Mouse (Mus musculus): ENCODE data around the gene Zan. TPM values are rescaled to one million over a fixed set of nuclear protein-coding genes. Genes with fewer than 3 reads are reported as not detected.

The Zan gene
- polyA plus RNA-seq, 1 experiment = 0.02 TPM

- WGBS = 27% methylated on average over 11 of the region's 11 CpGs
- no peaks in the 10 kb centered on the region for H3K27me3 ChIP-seq (ENCODE audit: control insufficient read depth, insufficient read depth, low read length)
- H3K36me3 ChIP-seq (ENCODE audit: control insufficient read depth, insufficient read depth, low read length) = no peaks in the 10 kb centered on the region
- H3K4me3 ChIP-seq (ENCODE audit: extremely low read depth, insufficient read depth, insufficient read length) = no peak overlapping the region
- H3K4me1 ChIP-seq (ENCODE audit: control insufficient read depth, insufficient read depth, insufficient read length) = no peaks in the 10 kb centered on the region
- no peak for DNase-seq (ENCODE audit: low read depth in 1 of 2, low spot score in 2 of 2)
- H3K27ac ChIP-seq (ENCODE audit: insufficient read depth, low read length) = no peak overlapping the region
- TF ChIP-seq POLR2A (IDR thresholded peaks at IDR 0.05; ENCODE audit: low read depth, low read length) (no peak), CTCF (IDR thresholded peaks at IDR 0.05; ENCODE audit: extremely low read depth, insufficient read depth, insufficient read length, insufficient replicate concordance) (no peak)
Measured at GRCm38 (mm10) chr5:137377176-137377575, 99.7 kb downstream of the Zan start.

- no peak for DNase-seq (ENCODE audit: low read depth in 1 of 2, low spot score in 2 of 2)
- 75% methylated on average over 9 of the region's 9 CpGs for WGBS
- no peak for TF ChIP-seq POLR2A (IDR thresholded peaks at IDR 0.05; ENCODE audit: low read depth, low read length)
- TF ChIP-seq CTCF (IDR thresholded peaks at IDR 0.05; ENCODE audit: extremely low read depth, insufficient read depth, insufficient read length, insufficient replicate concordance) = no peak
- Histone ChIP-seq H3K27me3 (ENCODE audit: control insufficient read depth, insufficient read depth, low read length) (no peaks in the 10 kb centered on the region), H3K27ac (ENCODE audit: insufficient read depth, low read length) (no peak overlapping the region), H3K36me3 (ENCODE audit: control insufficient read depth, insufficient read depth, low read length) (no peaks in the 10 kb centered on the region), H3K4me1 (ENCODE audit: control insufficient read depth, insufficient read depth, insufficient read length) (no peaks in the 10 kb centered on the region), H3K4me3 (ENCODE audit: extremely low read depth, insufficient read depth, insufficient read length) (no peak overlapping the region)
Measured at GRCm38 (mm10) chr5:137376722-137377121, 100.1 kb downstream of the Zan start.

DNA sequence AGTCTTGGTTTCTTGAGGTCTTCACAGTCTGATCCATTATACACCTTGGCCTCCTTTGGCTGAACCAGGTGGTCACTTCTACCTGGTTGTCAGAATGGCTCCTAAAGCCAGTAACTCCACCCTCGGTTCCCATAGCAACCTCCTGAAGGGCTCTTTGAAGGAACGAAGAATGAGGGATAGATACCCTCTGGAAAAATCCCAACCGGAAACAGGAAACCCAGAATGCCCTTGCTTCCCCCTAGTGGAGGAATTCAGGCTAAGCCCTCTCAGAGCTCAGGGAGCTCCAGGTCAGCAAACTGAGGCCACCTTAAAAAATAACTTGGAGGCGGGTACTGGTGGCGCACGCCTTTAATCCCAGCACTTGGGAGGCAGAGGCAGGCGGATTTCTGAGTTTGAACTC is 100.7 kb downstream of the Zan start:
- Histone ChIP-seq H3K36me3 (ENCODE audit: control insufficient read depth, insufficient read depth, low read length) (no peaks in the 10 kb centered on the region), H3K27ac (ENCODE audit: insufficient read depth, low read length) (no peak overlapping the region), H3K27me3 (ENCODE audit: control insufficient read depth, insufficient read depth, low read length) (no peaks in the 10 kb centered on the region), H3K4me1 (ENCODE audit: control insufficient read depth, insufficient read depth, insufficient read length) (no peaks in the 10 kb centered on the region), H3K4me3 (ENCODE audit: extremely low read depth, insufficient read depth, insufficient read length) (no peak overlapping the region)
- TF ChIP-seq POLR2A (IDR thresholded peaks at IDR 0.05; ENCODE audit: low read depth, low read length) = no peak
- no peak for TF ChIP-seq CTCF (IDR thresholded peaks at IDR 0.05; ENCODE audit: extremely low read depth, insufficient read depth, insufficient read length, insufficient replicate concordance)
- DNase-seq (ENCODE audit: low read depth in 1 of 2, low spot score in 2 of 2) = no peak
- 70% methylated on average over 7 of the region's 7 CpGs for WGBS

DNA sequence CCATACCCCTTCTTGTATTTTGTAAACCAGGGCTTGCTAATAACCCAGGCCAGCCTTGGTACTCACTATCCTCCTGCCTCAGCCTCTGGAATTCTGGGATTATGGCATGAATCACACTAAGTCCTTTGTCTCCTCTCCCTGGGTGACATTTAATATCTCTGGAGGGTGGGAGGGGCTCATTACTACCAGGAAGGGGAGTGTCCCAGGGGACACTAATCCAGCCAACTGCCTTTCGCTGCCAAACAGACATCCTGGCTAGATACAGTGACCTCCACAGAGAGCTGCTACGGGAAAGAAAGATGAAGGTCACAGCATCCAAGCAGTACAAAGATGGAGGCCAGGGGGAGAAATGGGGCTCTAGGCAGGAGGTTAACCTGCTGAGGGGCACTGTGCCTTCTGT is 101.2 kb downstream of the Zan start:
- Histone ChIP-seq H3K27me3 (ENCODE audit: control insufficient read depth, insufficient read depth, low read length) (no peaks in the 10 kb centered on the region), H3K4me3 (ENCODE audit: extremely low read depth, insufficient read depth, insufficient read length) (no peak overlapping the region), H3K4me1 (ENCODE audit: control insufficient read depth, insufficient read depth, insufficient read length) (no peaks in the 10 kb centered on the region), H3K36me3 (ENCODE audit: control insufficient read depth, insufficient read depth, low read length) (no peaks in the 10 kb centered on the region), H3K27ac (ENCODE audit: insufficient read depth, low read length) (no peak overlapping the region)
- WGBS = 55% methylated on average over 2 of the region's 2 CpGs
- DNase-seq (ENCODE audit: low read depth in 1 of 2, low spot score in 2 of 2) = no peak
- TF ChIP-seq CTCF (IDR thresholded peaks at IDR 0.05; ENCODE audit: extremely low read depth, insufficient read depth, insufficient read length, insufficient replicate concordance) (no peak), POLR2A (IDR thresholded peaks at IDR 0.05; ENCODE audit: low read depth, low read length) (no peak)

GRCm38 (mm10) chr5:137374521-137375080 is 102.3 kb downstream of the Zan start:
- Histone ChIP-seq H3K4me1 (ENCODE audit: control insufficient read depth, insufficient read depth, insufficient read length) (no peaks in the 10 kb centered on the region), H3K4me3 (ENCODE audit: extremely low read depth, insufficient read depth, insufficient read length) (no peak overlapping the region), H3K36me3 (ENCODE audit: control insufficient read depth, insufficient read depth, low read length) (no peaks in the 10 kb centered on the region), H3K27ac (ENCODE audit: insufficient read depth, low read length) (no peak overlapping the region), H3K27me3 (ENCODE audit: control insufficient read depth, insufficient read depth, low read length) (no peaks in the 10 kb centered on the region)
- WGBS = 79% methylated on average over 4 of the region's 4 CpGs
- TF ChIP-seq CTCF (IDR thresholded peaks at IDR 0.05; ENCODE audit: extremely low read depth, insufficient read depth, insufficient read length, insufficient replicate concordance) (no peak), POLR2A (IDR thresholded peaks at IDR 0.05; ENCODE audit: low read depth, low read length) (no peak)
- DNase-seq (ENCODE audit: low read depth in 1 of 2, low spot score in 2 of 2) = no peak

DNA sequence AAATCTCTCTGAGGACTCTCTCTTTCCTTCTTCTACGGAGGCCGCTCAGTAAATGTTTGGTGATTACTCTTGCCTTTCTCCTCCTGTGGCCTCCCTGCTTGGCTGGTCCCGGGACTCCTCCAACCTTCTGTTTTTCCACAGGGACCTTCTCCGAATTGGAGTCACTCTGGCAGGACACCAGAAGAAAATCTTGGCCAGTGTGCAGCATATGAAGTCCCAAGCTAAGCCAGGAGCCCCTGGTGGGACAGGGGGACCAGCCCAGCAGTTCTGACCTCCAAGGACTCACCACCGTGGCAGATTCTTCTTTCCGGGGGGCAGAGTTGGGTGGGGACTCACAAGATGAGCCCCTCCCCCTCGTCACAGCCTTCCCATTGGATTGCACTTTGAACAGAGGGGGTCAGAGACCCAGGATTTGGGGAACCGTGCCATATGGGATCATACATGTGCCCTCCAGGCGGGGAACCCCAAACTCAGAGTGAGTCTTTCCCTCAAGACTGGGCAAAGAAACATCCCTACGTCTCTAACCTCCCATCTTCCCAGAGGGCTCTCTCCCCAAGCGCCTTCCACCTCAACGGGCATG is 103.4 kb downstream of the Zan start:
- Histone ChIP-seq H3K4me3 (ENCODE audit: extremely low read depth, insufficient read depth, insufficient read length) (no peak overlapping the region), H3K36me3 (ENCODE audit: control insufficient read depth, insufficient read depth, low read length) (no peaks in the 10 kb centered on the region), H3K27ac (ENCODE audit: insufficient read depth, low read length) (no peak overlapping the region), H3K27me3 (ENCODE audit: control insufficient read depth, insufficient read depth, low read length) (no peaks in the 10 kb centered on the region), H3K4me1 (ENCODE audit: control insufficient read depth, insufficient read depth, insufficient read length) (no peaks in the 10 kb centered on the region)
- no peak for TF ChIP-seq CTCF (IDR thresholded peaks at IDR 0.05; ENCODE audit: extremely low read depth, insufficient read depth, insufficient read length, insufficient replicate concordance)
- no peak for TF ChIP-seq POLR2A (IDR thresholded peaks at IDR 0.05; ENCODE audit: low read depth, low read length)
- DNase-seq (ENCODE audit: low read depth in 1 of 2, low spot score in 2 of 2) = no peak
- 80% methylated on average over 12 of the region's 12 CpGs for WGBS

- TF ChIP-seq POLR2A (IDR thresholded peaks at IDR 0.05; ENCODE audit: low read depth, low read length) (no peak), CTCF (IDR thresholded peaks at IDR 0.05; ENCODE audit: extremely low read depth, insufficient read depth, insufficient read length, insufficient replicate concordance) (no peak)
- no peaks in the 10 kb centered on the region for H3K36me3 ChIP-seq (ENCODE audit: control insufficient read depth, insufficient read depth, low read length)
- no peak overlapping the region for H3K4me3 ChIP-seq (ENCODE audit: extremely low read depth, insufficient read depth, insufficient read length)
- no peak for DNase-seq (ENCODE audit: low read depth in 1 of 2, low spot score in 2 of 2)
- H3K4me1 ChIP-seq (ENCODE audit: control insufficient read depth, insufficient read depth, insufficient read length) = no peaks in the 10 kb centered on the region
- WGBS = 97% methylated on average over 10 of the region's 11 CpGs
- H3K27ac ChIP-seq (ENCODE audit: insufficient read depth, low read length) = no peak overlapping the region
- no peaks in the 10 kb centered on the region for H3K27me3 ChIP-seq (ENCODE audit: control insufficient read depth, insufficient read depth, low read length)
Measured at GRCm38 (mm10) chr5:137369665-137370064, 107.2 kb downstream of the Zan start.

Data from spleen, adult 2 months (tissue).